Mouse (Mus musculus) ES-E14 (cell line): ENCODE measurements around the gene Mc1r.

Source experiments
- CHD2 ChIP-seq: IDR thresholded peaks from 2 replicates; pipeline ENCODE4 v1.6.1; 2014; ENCODE audit warnings: mild to moderate bottlenecking, low read depth, low read length, inconsistent platforms
- ZNF384 ChIP-seq: IDR thresholded peaks from 2 replicates; pipeline ENCODE4 v1.6.1; 2012; ENCODE audit warnings: low read depth, low read length, inconsistent platforms

- TF ChIP-seq ZNF384 = no peak
- TF ChIP-seq CHD2 = no peak
These were observed 4.3 kb downstream of the Mc1r start, which contains the start of gene Tubb3 for GRCm38 (mm10) chr8:123411246-123411645.
